Mouse (Mus musculus) C2C12 (cell line): ENCODE data around the gene Grifin. TPM values are rescaled to one million over a fixed set of nuclear protein-coding genes. Genes with fewer than 3 reads are reported as not detected.

Experiments used
- H3K27me3 ChIP-seq: one replicate; pipeline ENCODE4 v1.6.1; 2011; ENCODE audit not compliant: control insufficient read depth, insufficient read depth, insufficient read length
- H3K36me3 ChIP-seq: one replicate; pipeline ENCODE4 v1.6.1; 2011; ENCODE audit not compliant: control insufficient read depth, insufficient read depth
- H3K4me3 ChIP-seq: one replicate; pipeline ENCODE4 v1.5.1; 2011; ENCODE audit warnings: mild to moderate bottlenecking, control low read depth; ENCODE audit not compliant: poor library complexity, insufficient read depth, severe bottlenecking
- H3K79me2 ChIP-seq: one replicate; pipeline ENCODE4 v1.6.1; 2011; ENCODE audit not compliant: control insufficient read depth, insufficient read depth
- H3K79me3 ChIP-seq: one replicate; pipeline ENCODE4 v1.6.1; 2011; ENCODE audit warnings: low read depth, control low read depth
- H3ac ChIP-seq: one replicate; pipeline ENCODE3; 2011; ENCODE audit warnings: low read depth; ENCODE audit not compliant: control insufficient read depth, insufficient read length
- CEBPB ChIP-seq: IDR thresholded peaks from one replicate; pipeline ENCODE4 v1.6.1; 2011; ENCODE audit warnings: low read depth, mild to moderate bottlenecking, control low read depth, moderate library complexity
- CTCF ChIP-seq: IDR thresholded peaks from one replicate; pipeline ENCODE4 v1.5.1; 2011; ENCODE audit not compliant: control insufficient read depth, insufficient read depth, insufficient read length
- FOSL1 ChIP-seq: IDR thresholded peaks from one replicate; pipeline ENCODE4 v1.8.0; 2011; ENCODE audit warnings: mild to moderate bottlenecking, low read length; ENCODE audit not compliant: poor library complexity, insufficient read depth, severe bottlenecking
- MAX ChIP-seq: IDR thresholded peaks from one replicate; pipeline ENCODE4 v1.6.1; 2011; ENCODE audit warnings: mild to moderate bottlenecking, control low read depth
- MYOD1 ChIP-seq: IDR thresholded peaks from one replicate; pipeline ENCODE4 v1.6.1; 2011; ENCODE audit warnings: low read depth; ENCODE audit not compliant: control insufficient read depth, insufficient read length
- MYOG ChIP-seq: IDR thresholded peaks from one replicate; pipeline ENCODE4 v1.6.1; 2011; ENCODE audit not compliant: control insufficient read depth, insufficient read length; ENCODE audit errors: extremely low read depth
- USF1 ChIP-seq: IDR thresholded peaks from one replicate; pipeline ENCODE4 v1.6.1; 2011; ENCODE audit warnings: low read depth, mild to moderate bottlenecking, control low read depth, moderate library complexity
- polyA plus RNA-seq: library from polyadenylated mRNA; unstranded; fragments of >200 nt; fragmentation: generic; extraction: Trizol; gene quantifications from one replicate; pipeline ENCODE4 v1.2.1, GENCODE M21; 2012; ENCODE audit warnings: missing spikeins

The Grifin gene
- polyA plus RNA-seq, 1 experiment = not detected

- TF ChIP-seq USF1 (no peak), MAX (no peak), MYOG (no peak), CEBPB (no peak), MYOD1 (no peak), FOSL1 (no peak), CTCF (no peak)
- Histone ChIP-seq H3K79me2 (no peaks in the 10 kb centered on the region), H3ac (no peak overlapping the region), H3K36me3 (no peaks in the 10 kb centered on the region), H3K79me3 (no peaks in the 10 kb centered on the region), H3K27me3 (no peaks in the 10 kb centered on the region), H3K4me3 (no peak overlapping the region)
Measured at GRCm38 (mm10) chr5:140582995-140583731, 18.3 kb upstream of the Grifin start.

- no peak for TF ChIP-seq CTCF
- TF ChIP-seq MYOD1 = no peak
- no peak for TF ChIP-seq MAX
- TF ChIP-seq MYOG = no peak
- no peak for TF ChIP-seq USF1
- no peak for TF ChIP-seq CEBPB
- no peak for TF ChIP-seq FOSL1
- H3K79me3 ChIP-seq = no peaks in the 10 kb centered on the region
- H3K79me2 ChIP-seq = no peaks in the 10 kb centered on the region
- no peaks in the 10 kb centered on the region for H3K27me3 ChIP-seq
- H3K36me3 ChIP-seq = no peaks in the 10 kb centered on the region
- H3ac ChIP-seq = no peak overlapping the region
- no peak overlapping the region for H3K4me3 ChIP-seq
Measured at GRCm38 (mm10) chr5:140581569-140581968, 16.7 kb upstream of the Grifin start.

DNA sequence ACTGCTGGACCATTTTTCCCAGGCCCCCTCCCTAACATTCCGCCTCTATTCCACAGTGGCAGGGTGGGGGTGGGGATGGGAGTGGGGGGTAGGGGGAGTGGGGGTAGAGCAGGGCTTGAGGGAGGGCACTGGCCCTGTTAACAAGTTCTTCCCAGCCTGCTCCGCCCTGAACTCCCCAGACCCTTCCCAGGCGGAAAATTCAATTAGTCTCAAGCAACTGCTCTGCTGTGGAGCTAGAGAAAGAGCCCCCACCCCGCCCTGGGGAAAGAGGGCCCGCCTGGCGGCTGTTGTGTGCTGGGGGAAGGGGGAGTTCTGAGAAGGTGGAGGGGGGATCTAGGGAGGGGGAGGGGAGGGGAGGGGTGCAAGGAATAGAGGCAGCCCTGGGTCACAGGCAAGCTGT lies 14.9 kb upstream of the Grifin start:
- Histone ChIP-seq H3K27me3 (no peaks in the 10 kb centered on the region), H3K4me3 (no peak overlapping the region), H3K36me3 (no peaks in the 10 kb centered on the region), H3ac (no peak overlapping the region), H3K79me3 (no peaks in the 10 kb centered on the region), H3K79me2 (no peaks in the 10 kb centered on the region)
- no peak for TF ChIP-seq CEBPB

DNA sequence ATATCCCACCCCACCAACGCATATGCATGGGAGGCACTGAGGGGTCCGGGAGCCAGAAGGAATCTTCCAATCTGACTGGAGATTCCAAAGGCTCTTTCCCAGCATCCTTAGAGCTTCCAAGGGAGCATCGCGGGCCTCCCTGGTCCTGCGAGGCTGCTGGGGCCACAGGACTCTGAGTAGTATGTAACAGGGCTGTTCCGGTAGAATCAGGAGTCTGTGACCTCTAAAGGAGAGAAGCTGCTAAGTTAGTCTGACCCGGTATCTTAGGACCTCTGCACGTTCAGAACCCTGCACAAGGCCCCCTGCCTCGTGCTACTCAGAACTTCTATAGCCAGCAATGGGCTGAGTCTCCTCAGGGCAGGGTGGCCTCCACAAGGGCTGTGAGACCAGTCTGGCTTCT lies 14.3 kb upstream of the Grifin start:
- H3K36me3 ChIP-seq = no peaks in the 10 kb centered on the region
- H3ac ChIP-seq = no peak overlapping the region
- H3K4me3 ChIP-seq = no peak overlapping the region
- no peaks in the 10 kb centered on the region for H3K79me2 ChIP-seq
- no peaks in the 10 kb centered on the region for H3K27me3 ChIP-seq
- no peaks in the 10 kb centered on the region for H3K79me3 ChIP-seq
- TF ChIP-seq MYOD1 (no peak), FOSL1 (no peak)

DNA sequence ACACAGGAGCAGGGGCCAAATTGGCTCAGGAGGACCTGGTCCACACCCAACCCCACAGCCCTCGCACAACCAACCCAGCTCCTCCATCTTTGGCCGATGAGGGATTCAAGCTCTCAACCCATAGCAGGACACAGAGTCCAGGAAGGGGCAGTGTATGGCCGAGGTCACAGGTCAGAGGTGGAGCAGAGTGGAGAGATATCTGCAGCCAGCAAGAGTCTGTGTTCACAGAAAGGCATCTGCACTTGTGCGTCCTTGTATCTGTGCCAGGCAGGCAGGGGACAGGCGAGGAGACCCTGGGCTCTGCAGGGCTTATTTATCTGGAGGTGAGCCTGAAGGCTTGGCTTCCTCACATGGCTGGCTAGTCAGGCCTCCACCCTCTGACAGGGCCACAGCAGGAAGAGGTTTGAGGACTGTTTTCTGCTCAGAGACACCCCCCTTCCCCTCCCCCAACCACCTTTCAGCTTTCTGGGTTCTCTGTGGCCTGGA lies 10.6 kb upstream of the Grifin start:
- no peaks in the 10 kb centered on the region for H3K79me3 ChIP-seq
- H3K36me3 ChIP-seq = no peaks in the 10 kb centered on the region
- TF ChIP-seq MYOG (no peak), MAX (no peak), MYOD1 (no peak), CEBPB (no peak), USF1 (no peak), FOSL1 (no peak), CTCF (no peak)
- no peak overlapping the region for H3K4me3 ChIP-seq
- no peak overlapping the region for H3ac ChIP-seq
- H3K79me2 ChIP-seq = no peaks in the 10 kb centered on the region
- H3K27me3 ChIP-seq = no peaks in the 10 kb centered on the region

- Histone ChIP-seq H3K36me3 (no peaks in the 10 kb centered on the region), H3K27me3 (no peaks in the 10 kb centered on the region), H3K79me2 (no peaks in the 10 kb centered on the region), H3ac (no peak overlapping the region), H3K79me3 (no peaks in the 10 kb centered on the region), H3K4me3 (no peak overlapping the region)
- no peak for TF ChIP-seq USF1
- no peak for TF ChIP-seq MAX
- no peak for TF ChIP-seq MYOG
- TF ChIP-seq FOSL1 = no peak
- TF ChIP-seq CTCF = no peak
- no peak for TF ChIP-seq MYOD1
- no peak for TF ChIP-seq CEBPB
Measured at GRCm38 (mm10) chr5:140572611-140573010, 7.7 kb upstream of the Grifin start.
